Mouse (Mus musculus): Measurements from ENCODE around the gene Cdh5.
"Not testable (repeated sequence)": the region's sequence is repeated elsewhere in the genome, so short reads cannot be mapped to it uniquely, and the experiment has no call there.

DNA sequence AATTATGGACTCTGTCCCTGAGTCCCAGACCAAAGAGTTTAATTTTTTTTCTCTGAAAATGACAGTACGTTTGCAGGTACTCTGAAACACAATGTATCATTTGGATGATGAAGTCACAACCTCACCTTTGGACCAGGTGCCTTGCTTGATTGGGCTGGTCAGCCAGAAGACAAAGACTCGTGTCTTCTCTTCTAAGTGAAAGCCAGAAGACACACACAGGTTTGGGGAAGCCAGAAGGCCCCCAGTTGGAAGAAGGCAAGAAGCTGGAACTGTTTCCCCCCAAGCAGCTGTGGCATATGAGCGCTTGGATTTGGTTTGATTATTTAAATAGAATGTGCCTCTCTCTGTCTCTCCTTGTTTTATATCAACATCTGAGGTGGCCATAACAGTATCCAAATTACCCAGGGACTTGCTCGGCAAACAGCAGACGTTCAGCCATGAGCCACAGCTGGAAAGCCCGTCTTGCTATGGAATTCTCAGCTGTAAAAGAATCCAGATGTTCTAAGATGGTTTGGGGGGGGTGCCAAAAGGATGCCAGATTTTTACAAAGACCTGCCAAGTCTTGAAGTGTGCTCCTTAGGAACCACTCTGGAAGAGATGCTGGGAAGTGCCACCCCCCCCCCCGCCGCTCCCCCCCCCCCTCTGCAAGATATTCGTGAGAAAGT lies 31.1 kb upstream of the Cdh5 start:
- not testable (repeated sequence) for TF ChIP-seq CTCF, EP300 (IDR thresholded peaks at IDR 0.05; ENCODE audit: low read depth)
